Mouse (Mus musculus): ENCODE measurements at regions not wholly inside any gene's neighbourhood (a gene's known extent, or its start where the extent isn't known, plus 50 kb on each side); places are given as distances from the start of the nearest gene placed in this dataset.

- Histone ChIP-seq H3K4me1 (ENCODE audit: control insufficient read depth, insufficient read depth, low read length) (no peaks in the 10 kb centered on the region), H3K36me3 (ENCODE audit: control insufficient read depth, insufficient read depth, low read length) (no peaks in the 10 kb centered on the region), H3K9me3 (replicated peaks; ENCODE audit: control insufficient read depth, low read length) (no peaks in the 10 kb centered on the region), H3K4me2 (ENCODE audit: low read depth, low read length) (no peak overlapping the region), H3K9ac (ENCODE audit: low read length) (no peak overlapping the region), H3K4me3 (replicated peaks; ENCODE audit: low read length) (no peak overlapping the region), H3K27ac (ENCODE audit: low read length) (no peak overlapping the region), H3K27me3 (ENCODE audit: control insufficient read depth, insufficient read depth, low read length) (no peaks in the 10 kb centered on the region)
- WGBS = 71% methylated on average over 8 of the region's 8 CpGs
- no peak for ATAC-seq (ENCODE audit: insufficient read depth, low FRiP score)
Observed at GRCm38 (mm10) chr1:81576965-81577664, 500.4 kb downstream of the Nyap2 start.

GRCm38 (mm10) chr1:81577665-81578201, 501.0 kb downstream of the Nyap2 start:
- no peak overlapping the region for H3K27ac ChIP-seq (ENCODE audit: low read length)
- no peak overlapping the region; the same call in 1 of the 2 replicates for H3K4me2 ChIP-seq (ENCODE audit: low read depth, low read length)
- no peak overlapping the region for H3K9ac ChIP-seq (ENCODE audit: low read length)
- H3K36me3 ChIP-seq (ENCODE audit: control insufficient read depth, insufficient read depth, low read length) = no peaks in the 10 kb centered on the region
- H3K27me3 ChIP-seq (ENCODE audit: control insufficient read depth, insufficient read depth, low read length) = no peaks in the 10 kb centered on the region
- no peaks in the 10 kb centered on the region for H3K4me1 ChIP-seq (ENCODE audit: control insufficient read depth, insufficient read depth, low read length)
- no peaks in the 10 kb centered on the region for H3K9me3 ChIP-seq (replicated peaks; ENCODE audit: control insufficient read depth, low read length)
- ATAC-seq (ENCODE audit: insufficient read depth, low FRiP score) = no peak
- 42% methylated on average over 9 of the region's 9 CpGs for WGBS
- H3K4me3 ChIP-seq (replicated peaks; ENCODE audit: low read length) = no peak overlapping the region

GRCm38 (mm10) chr1:81581208-81581607, 504.5 kb downstream of the Nyap2 start:
- Histone ChIP-seq H3K27ac (ENCODE audit: low read length) (no peak overlapping the region), H3K9ac (ENCODE audit: low read length) (no peak overlapping the region), H3K4me2 (ENCODE audit: low read depth, low read length) (no peak overlapping the region), H3K36me3 (ENCODE audit: control insufficient read depth, insufficient read depth, low read length) (no peaks in the 10 kb centered on the region), H3K27me3 (ENCODE audit: control insufficient read depth, insufficient read depth, low read length) (no peaks in the 10 kb centered on the region), H3K9me3 (replicated peaks; ENCODE audit: control insufficient read depth, low read length) (no peaks in the 10 kb centered on the region), H3K4me1 (ENCODE audit: control insufficient read depth, insufficient read depth, low read length) (no peaks in the 10 kb centered on the region), H3K4me3 (replicated peaks; ENCODE audit: low read length) (no peak overlapping the region)
- WGBS = 81% methylated on average over 4 of the region's 4 CpGs
- no peak for ATAC-seq (ENCODE audit: insufficient read depth, low FRiP score)

GRCm38 (mm10) chr1:81587780-81588307, 511.1 kb downstream of the Nyap2 start:
- H3K4me1 ChIP-seq (ENCODE audit: control insufficient read depth, insufficient read depth, low read length) = no peaks in the 10 kb centered on the region
- H3K27ac ChIP-seq (ENCODE audit: low read length) = no peak overlapping the region
- WGBS = 80% methylated on average over 11 of the region's 11 CpGs
- H3K4me3 ChIP-seq (replicated peaks; ENCODE audit: low read length) = no peak overlapping the region
- ATAC-seq (ENCODE audit: insufficient read depth, low FRiP score) = no peak
- no peaks in the 10 kb centered on the region for H3K36me3 ChIP-seq (ENCODE audit: control insufficient read depth, insufficient read depth, low read length)
- no peaks in the 10 kb centered on the region for H3K9me3 ChIP-seq (replicated peaks; ENCODE audit: control insufficient read depth, low read length)
- no peak overlapping the region for H3K4me2 ChIP-seq (ENCODE audit: low read depth, low read length)
- H3K27me3 ChIP-seq (ENCODE audit: control insufficient read depth, insufficient read depth, low read length) = no peaks in the 10 kb centered on the region
- no peak overlapping the region for H3K9ac ChIP-seq (ENCODE audit: low read length)

GRCm38 (mm10) chr1:81591623-81592022, 514.9 kb downstream of the Nyap2 start:
- Histone ChIP-seq H3K9me3 (replicated peaks; ENCODE audit: control insufficient read depth, low read length) (no peaks in the 10 kb centered on the region), H3K36me3 (ENCODE audit: control insufficient read depth, insufficient read depth, low read length) (no peaks in the 10 kb centered on the region), H3K27ac (ENCODE audit: low read length) (no peak overlapping the region), H3K27me3 (ENCODE audit: control insufficient read depth, insufficient read depth, low read length) (no peaks in the 10 kb centered on the region), H3K4me3 (replicated peaks; ENCODE audit: low read length) (no peak overlapping the region), H3K4me1 (ENCODE audit: control insufficient read depth, insufficient read depth, low read length) (no peaks in the 10 kb centered on the region), H3K9ac (ENCODE audit: low read length) (no peak overlapping the region), H3K4me2 (ENCODE audit: low read depth, low read length) (no peak overlapping the region)
- ATAC-seq (ENCODE audit: insufficient read depth, low FRiP score) = no peak
- 88% methylated on average over 5 of the region's 5 CpGs for WGBS

GRCm38 (mm10) chr1:81593280-81594182, 516.8 kb downstream of the Nyap2 start:
- H3K4me1 ChIP-seq (ENCODE audit: control insufficient read depth, insufficient read depth, low read length) = no peaks in the 10 kb centered on the region
- H3K27me3 ChIP-seq (ENCODE audit: control insufficient read depth, insufficient read depth, low read length) = no peaks in the 10 kb centered on the region
- H3K4me2 ChIP-seq (ENCODE audit: low read depth, low read length) = peak overlapping the region; percentile 57
- peak; percentile 92 for ATAC-seq (ENCODE audit: insufficient read depth, low FRiP score)
- peak overlapping the region; percentile 69; the same call in 1 of the 2 replicates for H3K27ac ChIP-seq (ENCODE audit: low read length)
- no peaks in the 10 kb centered on the region for H3K36me3 ChIP-seq (ENCODE audit: control insufficient read depth, insufficient read depth, low read length)
- no peaks in the 10 kb centered on the region for H3K9me3 ChIP-seq (replicated peaks; ENCODE audit: control insufficient read depth, low read length)
- H3K4me3 ChIP-seq (replicated peaks; ENCODE audit: low read length) = peak overlapping the region; percentile 43
- H3K9ac ChIP-seq (ENCODE audit: low read length) = peak overlapping the region; percentile 67
- WGBS = 7% methylated on average over 19 of the region's 19 CpGs

- Histone ChIP-seq H3K4me2 (ENCODE audit: low read depth, low read length) (peak overlapping the region; percentile 57), H3K4me1 (ENCODE audit: control insufficient read depth, insufficient read depth, low read length) (no peaks in the 10 kb centered on the region), H3K27ac (ENCODE audit: low read length) (no peak overlapping the region), H3K36me3 (ENCODE audit: control insufficient read depth, insufficient read depth, low read length) (no peaks in the 10 kb centered on the region), H3K9ac (ENCODE audit: low read length) (peak overlapping the region; percentile 67; the same call in 1 of the 2 replicates), H3K4me3 (replicated peaks; ENCODE audit: low read length) (peak overlapping the region; percentile 43), H3K9me3 (replicated peaks; ENCODE audit: control insufficient read depth, low read length) (no peaks in the 10 kb centered on the region), H3K27me3 (ENCODE audit: control insufficient read depth, insufficient read depth, low read length) (no peaks in the 10 kb centered on the region)
- ATAC-seq (ENCODE audit: insufficient read depth, low FRiP score) = no peak
- WGBS = 5% methylated on average over 5 of the region's 5 CpGs
Observed at GRCm38 (mm10) chr1:81594183-81594515, 517.4 kb downstream of the Nyap2 start.

- H3K9ac ChIP-seq (ENCODE audit: low read length) = no peak overlapping the region
- no peaks in the 10 kb centered on the region for H3K36me3 ChIP-seq (ENCODE audit: control insufficient read depth, insufficient read depth, low read length)
- no peaks in the 10 kb centered on the region for H3K4me1 ChIP-seq (ENCODE audit: control insufficient read depth, insufficient read depth, low read length)
- H3K4me2 ChIP-seq (ENCODE audit: low read depth, low read length) = no peak overlapping the region
- no peak overlapping the region for H3K27ac ChIP-seq (ENCODE audit: low read length)
- 28% methylated on average over 3 of the region's 3 CpGs for WGBS
- no peaks in the 10 kb centered on the region for H3K9me3 ChIP-seq (replicated peaks; ENCODE audit: control insufficient read depth, low read length)
- H3K4me3 ChIP-seq (replicated peaks; ENCODE audit: low read length) = no peak overlapping the region
- no peaks in the 10 kb centered on the region for H3K27me3 ChIP-seq (ENCODE audit: control insufficient read depth, insufficient read depth, low read length)
- ATAC-seq (ENCODE audit: insufficient read depth, low FRiP score) = no peak
Observed at GRCm38 (mm10) chr1:81594606-81595005, 517.9 kb downstream of the Nyap2 start.

- H3K36me3 ChIP-seq (ENCODE audit: control insufficient read depth, insufficient read depth, low read length) = no peaks in the 10 kb centered on the region
- 0 out of 2 replicates have a peak, but pooled peaks cover 3% of the 10 kb centered on the region for H3K9me3 ChIP-seq (replicated peaks; ENCODE audit: control insufficient read depth, low read length)
- H3K27ac ChIP-seq (ENCODE audit: low read length) = no peak overlapping the region
- no peaks in the 10 kb centered on the region for H3K27me3 ChIP-seq (ENCODE audit: control insufficient read depth, insufficient read depth, low read length)
- H3K4me2 ChIP-seq (ENCODE audit: low read depth, low read length) = no peak overlapping the region
- H3K9ac ChIP-seq (ENCODE audit: low read length) = no peak overlapping the region
- WGBS = 14% methylated on average over 1 of the region's 1 CpGs
- no peak overlapping the region for H3K4me3 ChIP-seq (replicated peaks; ENCODE audit: low read length)
- no peaks in the 10 kb centered on the region for H3K4me1 ChIP-seq (ENCODE audit: control insufficient read depth, insufficient read depth, low read length)
- ATAC-seq (ENCODE audit: insufficient read depth, low FRiP score) = no peak
Observed at GRCm38 (mm10) chr1:81608772-81609171, 532.0 kb downstream of the Nyap2 start.

Measured in stomach, embryonic 16.5 days (tissue).